Mouse (Mus musculus) urinary bladder, postnatal 4 days (tissue): ENCODE measurements around the gene Mlec.
"Not testable (repeated sequence)": the region's sequence is repeated elsewhere in the genome, so short reads cannot be mapped to it uniquely, and the experiment has no call there.

Experiments used
- DNase-seq, 2 experiments: peaks; one replicate each; pipeline ENCODE4 v3.0.0; 2021 to 2022; ENCODE audit warnings: low spot score in 2 of 2

The Mlec gene

GRCm38 (mm10) chr5:115125211-115125871, 32.6 kb downstream of the Mlec start:
- peak; percentile 76 to 86 for DNase-seq

GRCm38 (mm10) chr5:115124690-115125089, 33.3 kb downstream of the Mlec start:
- no peak for DNase-seq

GRCm38 (mm10) chr5:115120978-115121377, 37.0 kb downstream of the Mlec start:
- no peak for DNase-seq

GRCm38 (mm10) chr5:115118961-115119570, 38.9 kb downstream of the Mlec start, which contains the start of gene Acads:
TSS of gene Acads (minus strand) at chr5:115119346.
- peak; percentile 82 to 88 for DNase-seq

GRCm38 (mm10) chr5:115117467-115117866, 40.5 kb downstream of the Mlec start:
- no peak for DNase-seq

- DNase-seq, result no peak
These were observed 41.6 kb downstream of the Mlec start for GRCm38 (mm10) chr5:115116426-115116825.

GRCm38 (mm10) chr5:115114501-115114900, 43.5 kb downstream of the Mlec start:
- DNase-seq, result no peak

GRCm38 (mm10) chr5:115113244-115113643, 44.7 kb downstream of the Mlec start:
- no peak for DNase-seq

- DNase-seq, result no peak
These were observed 46.8 kb downstream of the Mlec start for GRCm38 (mm10) chr5:115111156-115111555.

- not testable (repeated sequence) for DNase-seq
These were observed 54.7 kb downstream of the Mlec start for GRCm38 (mm10) chr5:115103253-115103652.

GRCm38 (mm10) chr5:115102231-115102630, 55.7 kb downstream of the Mlec start:
- no peak for DNase-seq

- no peak for DNase-seq
These were observed 57.5 kb downstream of the Mlec start for GRCm38 (mm10) chr5:115100473-115100872.

- DNase-seq, result no peak
These were observed 58.0 kb downstream of the Mlec start for GRCm38 (mm10) chr5:115099991-115100390.

- DNase-seq, result no peak
These were observed 58.4 kb downstream of the Mlec start for GRCm38 (mm10) chr5:115099530-115099929.

GRCm38 (mm10) chr5:115098195-115098594, 59.8 kb downstream of the Mlec start, which contains the start of gene Gm10401:
TSS of gene Gm10401 (minus strand) at chr5:115098295.
- DNase-seq, result no peak
